Mouse (Mus musculus) layer of hippocampus, postnatal 10 days (tissue): Measurements from ENCODE around the gene Tmem230. TPM values are rescaled to one million over a fixed set of nuclear protein-coding genes. Genes with fewer than 3 reads are reported as not detected.

ENCODE experiments used
- DNase-seq, 2 experiments: peaks; one replicate each; pipeline ENCODE4 v3.0.0; 2021; ENCODE audit warnings: low spot score in 2 of 2
- total RNA-seq, 2 experiments: library from RNA; stranded (reverse); gene quantifications; 2 replicates each; pipeline ENCODE4 v1.2.3; 2021

Tmem230 gene
- total RNA-seq, 2 experiments from 2014 or later = 24.1 to 26.0 TPM

DNA sequence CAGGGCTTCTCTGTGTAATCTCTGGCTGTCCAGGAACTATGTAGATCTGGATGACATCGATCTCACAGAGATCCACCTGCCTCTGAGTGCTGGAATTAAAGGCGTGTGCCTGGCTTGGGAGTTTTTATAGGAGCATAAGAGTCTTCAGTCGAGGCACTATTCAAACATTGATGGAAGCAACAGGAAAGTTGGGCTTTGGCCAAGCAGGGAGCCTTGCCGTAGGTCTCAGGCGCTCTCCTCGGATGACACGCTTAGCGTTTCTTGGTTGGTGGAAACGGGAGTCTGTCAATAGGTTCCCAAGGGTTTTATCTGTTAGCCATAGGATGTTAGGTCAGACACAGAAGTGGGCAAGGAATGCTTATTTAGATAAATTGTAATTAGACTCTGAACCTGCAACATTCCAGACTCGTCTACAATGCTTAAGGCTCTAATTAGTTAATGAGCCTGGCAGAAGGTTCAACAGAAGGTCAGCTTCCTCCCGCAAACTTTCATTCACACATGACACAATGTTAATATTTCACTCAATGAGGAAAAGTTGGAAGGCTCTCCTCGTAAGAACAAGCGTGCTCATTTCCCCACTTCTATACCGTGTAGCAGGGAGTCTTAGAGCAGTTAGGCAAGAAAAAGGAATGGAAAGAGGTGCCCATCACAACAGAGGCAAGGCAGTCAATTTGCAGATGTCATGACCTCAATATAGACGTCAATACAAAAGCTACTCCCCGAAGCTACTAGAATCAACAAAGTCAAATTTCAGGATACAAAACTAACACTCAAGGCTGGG lies 13.4 kb downstream of the Tmem230 start:
- DNase-seq = no peak

DNA sequence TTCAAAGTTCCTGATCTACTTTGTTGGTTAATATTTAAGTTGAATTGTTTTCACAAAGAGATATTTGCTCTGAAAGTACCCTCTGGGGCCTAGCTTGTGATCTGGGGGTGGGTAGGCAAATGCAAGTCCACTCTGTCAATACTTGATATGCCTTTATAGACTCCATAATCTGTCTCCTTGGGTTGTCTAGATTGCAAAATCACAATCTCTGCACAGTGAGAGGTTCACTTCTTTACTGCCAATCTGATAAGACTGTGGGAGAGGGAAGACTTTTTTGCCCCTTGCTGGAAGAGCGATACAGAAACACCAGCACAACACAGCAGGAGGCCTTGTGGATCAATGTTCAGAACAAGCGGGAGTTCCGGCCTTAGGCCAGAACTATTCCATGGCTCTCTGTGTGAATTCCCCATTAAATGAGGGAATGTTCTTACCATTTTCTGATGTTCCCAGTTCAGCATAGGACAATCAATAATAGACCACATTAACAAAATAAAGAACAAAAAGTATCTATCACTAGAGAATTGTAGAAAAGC lies 15.1 kb downstream of the Tmem230 start:
- DNase-seq = no peak

DNA sequence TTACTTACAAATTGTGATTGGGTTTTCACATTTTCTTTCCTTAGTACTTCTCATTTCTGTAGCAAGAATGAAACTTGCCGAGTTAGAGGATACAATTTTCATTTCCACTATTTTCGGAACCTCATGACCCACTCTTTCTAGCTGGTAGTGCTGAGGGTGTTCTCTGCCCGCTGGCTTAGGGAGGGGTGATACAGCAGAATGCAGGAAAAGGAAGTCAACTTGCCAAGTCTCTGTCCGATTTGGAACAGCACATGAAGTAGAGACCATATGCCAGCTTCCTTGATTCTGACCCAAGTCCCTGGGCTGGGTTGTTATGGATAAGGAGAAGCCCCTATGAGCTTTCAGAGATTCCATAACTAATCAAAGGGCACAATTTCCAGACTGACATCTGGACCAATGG lies 23.2 kb downstream of the Tmem230 start:
- no peak for DNase-seq

DNA sequence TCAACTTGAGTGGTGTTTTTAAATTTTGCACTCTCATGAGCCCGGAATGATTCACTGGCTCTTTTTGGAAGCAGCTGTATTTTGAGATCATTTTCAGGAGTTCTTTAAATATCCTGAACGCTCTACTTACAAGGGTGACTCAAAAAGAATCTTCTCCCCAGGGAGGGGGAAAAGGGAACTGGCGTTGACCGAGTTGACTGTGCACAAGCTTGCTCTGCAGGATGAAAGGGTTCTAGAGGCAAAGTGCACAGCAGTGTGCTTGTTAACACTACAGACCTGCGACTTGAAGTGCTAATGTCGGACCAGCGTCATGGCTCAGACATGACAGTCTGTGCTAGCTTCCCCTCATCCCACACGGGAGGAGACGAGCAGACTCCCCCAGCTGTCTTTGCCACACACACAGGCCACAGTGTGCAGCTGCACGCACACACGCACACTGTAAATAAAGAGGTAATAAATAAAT lies 26.0 kb downstream of the Tmem230 start:
- DNase-seq = no peak

DNA sequence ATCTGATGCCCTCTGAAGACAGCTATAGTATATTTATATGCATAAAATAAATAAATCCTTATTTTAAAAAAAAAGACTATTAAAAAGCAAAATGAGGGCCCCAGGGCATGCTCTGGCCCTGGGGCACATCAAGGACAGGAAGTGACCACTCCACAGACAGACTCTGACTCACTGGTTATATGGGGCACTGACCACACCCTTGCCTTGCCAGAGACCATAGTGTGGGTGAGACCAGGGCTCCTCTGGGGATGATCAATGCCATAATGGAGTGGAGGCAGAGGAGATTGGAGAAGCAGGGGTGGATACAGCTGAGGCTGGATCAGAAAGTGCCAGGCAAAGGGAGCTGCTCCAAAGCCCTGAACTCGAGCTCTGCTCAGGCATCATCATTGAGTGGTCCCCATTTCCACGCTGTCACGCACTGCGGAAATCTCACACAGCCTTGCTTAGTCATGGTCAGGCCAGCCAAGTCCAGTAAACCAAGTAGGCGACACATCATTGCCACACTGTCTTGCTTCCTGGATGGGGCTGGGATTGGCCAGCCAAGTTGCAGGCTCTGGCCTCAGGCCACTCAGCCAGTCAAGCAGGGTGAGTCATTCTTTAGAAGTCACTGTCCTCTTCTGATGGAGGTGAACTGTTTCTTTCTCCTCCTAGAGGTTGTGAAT lies 35.5 kb downstream of the Tmem230 start:
- DNase-seq = no peak

DNA sequence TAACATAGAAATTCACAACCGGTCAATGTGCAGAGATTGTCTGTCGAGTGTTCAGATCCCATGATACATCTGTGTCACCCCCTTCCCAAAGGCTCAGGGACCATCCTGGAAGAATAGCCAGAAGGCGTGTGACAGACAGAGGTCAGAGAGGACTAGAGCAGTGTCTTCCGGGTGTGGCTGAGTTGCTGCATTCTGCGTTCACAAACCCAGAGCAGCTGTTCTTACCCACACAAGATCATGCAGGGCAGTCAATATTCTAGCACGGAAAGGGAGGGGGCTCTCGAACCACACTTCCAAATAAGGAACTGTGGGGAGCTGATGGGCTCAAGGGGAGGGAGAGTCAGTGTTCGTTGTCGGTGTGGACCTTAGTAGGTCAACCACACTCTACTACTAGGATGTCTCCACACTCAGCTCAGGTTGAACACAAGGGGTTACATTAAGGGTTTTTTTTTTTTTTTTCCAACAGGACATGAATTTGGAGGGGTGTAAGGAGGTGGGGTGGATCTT lies 36.7 kb downstream of the Tmem230 start:
- DNase-seq = no peak

DNA sequence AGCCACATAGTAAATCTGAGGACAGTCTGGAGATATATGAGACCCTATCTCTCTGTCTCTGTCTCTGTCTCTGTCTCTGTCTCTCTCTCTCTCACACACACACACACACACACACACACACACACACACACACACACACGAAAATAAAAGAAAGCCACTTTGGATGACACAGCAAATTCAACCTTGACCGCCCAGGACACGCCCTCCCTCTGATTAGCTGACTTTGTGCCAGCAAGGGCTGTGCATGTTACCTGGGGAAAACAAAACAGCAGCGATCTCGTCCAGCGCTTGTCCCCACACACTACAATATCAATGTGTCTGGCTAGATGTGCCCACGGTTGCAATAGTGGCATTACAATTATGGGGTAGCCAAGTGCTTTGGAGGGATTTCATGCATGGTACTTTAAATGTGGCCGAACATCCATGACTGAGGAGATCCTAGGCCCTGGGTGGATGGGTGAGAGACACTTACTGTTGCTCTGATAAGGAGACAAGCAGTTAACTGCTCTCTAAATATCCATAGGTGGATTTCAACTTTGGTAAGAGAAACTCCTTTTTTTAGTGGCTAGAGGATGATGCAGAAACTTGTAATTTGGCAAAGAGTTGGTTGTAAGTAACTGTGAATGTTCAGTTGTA lies 39.2 kb downstream of the Tmem230 start:
- DNase-seq = no peak

DNA sequence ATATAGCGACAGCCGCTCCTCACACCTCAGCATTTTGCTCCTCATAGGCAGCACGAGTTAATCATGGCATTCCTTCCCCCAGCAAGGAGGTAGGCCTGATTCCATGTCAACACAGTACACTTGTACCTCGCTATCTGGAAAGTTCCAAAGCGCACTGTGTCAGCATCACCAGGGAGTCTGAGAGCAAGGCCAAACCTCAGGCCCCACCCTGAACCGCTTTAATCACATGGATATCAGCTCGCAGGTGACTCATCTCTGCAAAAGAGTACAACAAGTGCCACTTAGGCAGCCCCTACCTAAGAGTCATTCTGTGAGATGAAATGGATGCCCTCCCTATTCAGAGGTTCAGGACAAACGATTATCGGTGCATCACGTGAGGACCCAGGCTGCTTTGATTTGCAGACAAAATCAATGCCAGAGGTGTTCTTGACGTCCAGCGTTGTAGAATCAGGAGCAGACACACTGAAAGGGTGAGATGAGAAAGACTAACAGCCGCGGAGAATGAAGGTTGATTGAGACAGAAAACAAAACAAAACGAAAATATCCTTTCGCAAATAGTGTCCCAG lies 41.2 kb downstream of the Tmem230 start:
- DNase-seq = no peak

DNA sequence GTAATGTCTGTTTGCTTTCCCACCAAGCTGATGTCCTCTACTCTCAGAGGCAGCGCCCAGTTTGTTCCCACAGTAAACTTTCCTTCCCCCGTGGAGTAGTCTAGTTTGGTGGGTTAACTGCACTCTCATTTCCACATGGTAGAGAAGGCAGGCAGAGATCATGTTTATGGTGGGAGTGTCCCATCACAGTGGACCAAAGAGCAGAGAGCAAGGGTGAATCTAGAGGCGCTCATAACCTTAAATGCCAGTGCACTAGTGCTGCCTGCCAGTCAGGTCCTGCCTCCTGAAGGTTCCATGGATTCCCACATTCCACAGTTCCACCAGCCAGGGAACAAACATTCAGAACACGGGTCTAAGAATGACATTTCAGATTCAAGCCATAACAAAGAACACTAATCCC lies 42.1 kb downstream of the Tmem230 start:
- DNase-seq = no peak

DNA sequence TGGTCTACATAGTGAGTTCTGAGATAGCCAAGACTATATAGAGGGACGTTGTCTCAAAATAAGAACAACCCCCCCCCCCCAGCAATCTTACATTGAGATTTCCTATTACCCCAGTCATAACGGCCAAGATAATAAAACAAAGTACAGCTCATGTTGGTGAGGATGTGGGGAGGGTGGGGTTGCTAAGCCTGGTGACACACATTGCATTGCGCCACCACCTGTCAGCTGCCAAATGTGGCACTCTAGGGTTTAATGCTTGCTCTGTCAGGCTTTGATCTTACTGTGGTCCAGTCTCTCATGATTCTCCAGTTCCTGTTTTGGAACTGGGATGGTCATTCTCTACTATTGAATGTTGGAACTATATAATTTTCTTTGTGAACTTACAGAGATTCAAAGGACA lies 43.8 kb downstream of the Tmem230 start:
- DNase-seq = no peak

DNA sequence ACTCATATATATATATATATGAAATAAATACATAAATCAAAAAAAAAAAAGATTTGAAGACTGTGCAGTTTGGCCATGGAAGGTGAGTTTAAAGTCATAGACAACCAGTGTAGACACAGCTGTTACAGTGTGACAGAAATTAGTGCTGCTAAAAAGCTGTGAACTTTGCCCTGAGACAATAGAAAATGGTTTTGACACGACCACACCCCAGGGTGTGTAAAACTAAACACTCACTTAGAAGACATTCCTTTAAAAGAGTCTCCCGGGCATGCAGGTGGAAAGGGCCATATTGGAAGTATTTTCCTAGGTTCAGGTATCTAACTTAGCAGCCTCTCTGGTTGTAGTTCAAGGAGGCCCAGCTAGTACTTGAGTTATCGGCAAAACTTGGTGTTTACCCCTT lies 44.4 kb downstream of the Tmem230 start:
- no peak for DNase-seq

DNA sequence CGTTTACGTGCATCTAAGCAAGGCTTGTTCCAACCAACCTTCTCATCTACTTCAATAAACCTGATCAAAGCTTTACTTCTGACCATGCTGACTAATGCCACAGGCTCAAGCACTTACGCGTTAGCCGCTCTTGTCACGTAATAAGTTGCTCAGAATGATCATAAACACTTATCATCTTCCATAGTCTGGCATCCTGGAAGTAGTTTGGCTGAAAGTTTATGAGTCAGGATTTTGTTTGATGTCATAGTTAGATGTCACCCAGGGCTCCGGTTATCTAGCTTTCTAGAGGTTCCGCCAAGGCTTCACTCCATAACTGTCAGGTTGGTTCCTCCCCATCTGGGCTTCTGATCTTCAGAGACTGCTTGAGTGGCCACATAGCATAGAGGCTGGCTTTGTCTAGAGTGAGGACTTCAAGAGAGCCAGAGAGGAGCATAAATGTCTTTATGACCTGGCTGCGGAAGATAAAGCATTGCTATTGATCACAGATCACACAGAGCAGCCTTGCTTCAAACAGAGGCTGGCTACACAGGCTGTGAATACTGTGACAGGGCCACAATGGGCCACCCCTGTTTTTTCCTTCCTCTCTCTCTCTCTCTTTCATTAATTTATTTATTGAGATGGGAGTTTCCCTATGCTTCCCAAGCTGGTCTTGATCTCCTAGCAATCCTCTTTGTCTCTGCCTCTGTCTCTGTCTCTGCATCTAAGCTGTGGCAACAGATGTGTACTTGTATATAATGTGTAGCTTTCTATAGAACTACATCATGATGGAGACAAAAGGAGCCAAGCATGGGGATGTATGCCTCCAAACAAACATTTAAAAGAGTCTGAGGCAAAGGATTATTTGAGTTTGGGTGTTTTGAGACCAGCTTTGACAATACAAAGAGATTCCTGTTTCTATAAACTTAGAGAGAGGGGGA lies 49.3 kb downstream of the Tmem230 start:
- no peak for DNase-seq

DNA sequence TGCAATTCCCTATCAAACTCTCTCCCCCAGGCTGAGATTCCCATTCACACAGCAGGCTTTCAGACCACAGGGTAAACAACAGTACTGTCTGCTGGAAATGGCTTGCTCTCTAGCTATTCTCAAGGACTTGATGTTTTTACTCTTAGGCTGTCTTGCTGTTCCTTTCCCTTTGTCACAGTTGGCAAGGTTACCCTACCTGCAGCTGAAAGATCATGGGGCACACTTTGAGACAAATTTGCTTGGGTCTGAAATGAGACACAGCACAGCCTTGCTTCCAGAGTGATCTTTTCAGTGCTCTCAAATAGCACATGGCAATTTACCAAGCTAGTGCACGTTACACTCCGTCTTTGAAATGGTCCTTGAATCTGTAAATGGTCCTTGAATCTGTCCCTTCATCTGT lies 52.0 kb downstream of the Tmem230 start:
- no peak for DNase-seq

DNA sequence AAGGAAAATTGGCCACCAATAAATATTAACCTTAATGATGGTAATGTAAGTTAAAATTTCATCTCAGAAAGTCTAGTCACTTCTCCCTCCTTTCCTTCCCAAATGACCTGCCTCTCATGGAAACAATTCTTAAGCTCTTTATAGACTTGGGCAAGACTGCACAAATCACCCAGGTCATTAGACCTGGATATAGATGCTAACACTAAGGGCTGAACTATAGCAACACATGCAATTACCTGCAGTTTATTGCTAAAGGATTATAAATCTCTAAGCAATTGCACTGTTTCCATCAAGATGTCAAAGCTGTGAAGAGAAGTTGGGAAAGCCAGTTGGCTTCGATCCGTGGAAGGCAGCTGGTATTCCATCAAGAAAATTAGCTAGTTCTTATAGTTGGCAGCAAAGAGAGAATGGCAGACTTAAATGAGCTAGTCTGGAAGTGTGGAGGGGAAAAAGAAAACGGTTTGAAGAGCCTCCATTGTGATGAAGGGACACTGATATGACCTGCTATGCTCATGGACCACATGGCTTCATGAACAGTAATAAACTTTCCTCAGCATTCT lies 56.9 kb downstream of the Tmem230 start:
- no peak for DNase-seq

Other genes starting within 250 kb of the Tmem230 start
- gene Rassf2, start 217.5 kb downstream of the Tmem230 start, total RNA-seq = 10 to 100 TPM; 37.4 to 39.8 TPM
- gene Slc23a2, start 102.7 kb downstream of the Tmem230 start, total RNA-seq = 10 to 100 TPM; 78.4 to 79.9 TPM
- gene Pcna, start 5.5 kb upstream of the Tmem230 start, total RNA-seq = 10 to 100 TPM; 55.0 to 59.2 TPM
- gene Cds2, start 15.3 kb upstream of the Tmem230 start, total RNA-seq = 100 to 1,000 TPM; 165 to 168 TPM
- gene Prokr2, start 137.6 kb upstream of the Tmem230 start, total RNA-seq = 1 to 10 TPM; 6.6 to 7.4 TPM